ENCODE assay signal across 9 mouse cellular contexts in the genomic region with DNA sequence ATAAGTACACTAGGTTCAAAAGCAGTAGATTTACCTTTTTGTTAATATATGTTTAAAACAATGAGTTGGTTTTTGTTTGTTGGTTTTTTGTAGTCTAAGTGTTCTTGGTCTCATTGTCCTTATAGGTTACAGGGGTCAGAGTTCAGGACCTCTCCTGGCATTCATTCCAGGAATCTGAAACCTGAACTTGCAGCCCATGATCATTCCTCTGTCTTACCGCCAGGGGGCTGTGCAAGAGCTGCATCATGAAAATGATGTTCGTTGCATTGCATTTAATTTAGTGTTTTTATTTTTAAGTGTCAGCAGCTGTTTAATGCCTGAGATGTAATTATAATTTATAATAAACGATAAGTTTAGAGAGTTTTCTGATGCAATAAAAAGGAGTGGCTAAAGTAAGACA. TPM values are rescaled to one million over a fixed set of nuclear protein-coding genes. Genes with fewer than 3 reads are reported as not detected.
DNase-seq lines count a peak whose midpoint lies in the region; ATAC-seq and TF ChIP-seq lines count a peak whose summit lies in the region.
"Had no signal": no experiment of that assay in that cellular context is flagged by ENCODE, and none has a peak within 500 bp of the region (broad histone marks: within the 10 kb centered on the region; RNA-seq: fewer than 3 reads in every experiment).

No protein-coding gene starts in this region.

- DNase-seq in kidney, adult 8-10 months = peak; percentile 2 to 10
- no peak for DNase-seq in G1E (ENCODE audit: low spot score)
- peak; percentile 34 for DNase-seq in brain, embryonic 14.5 days (ENCODE audit: low read depth)
- peak; percentile 8 for DNase-seq in lung, postnatal 14 days
- no peak for DNase-seq in right cerebral cortex, postnatal 36 days (ENCODE audit: low spot score in 2 of 2)
- no peak for DNase-seq in frontal cortex, postnatal 25 days (ENCODE audit: low spot score in 2 of 2)
- DNase-seq: liver, embryonic 13.5 days had no signal

- no peak overlapping the region for H3K4me2 ChIP-seq in kidney, embryonic 14.5 days (replicated peaks; ENCODE audit: low read depth, low read length)
- H3K4me2 ChIP-seq: liver, embryonic 13.5 days had no signal

- H3K4me1 ChIP-seq in kidney, embryonic 14.5 days (ENCODE audit: control insufficient read depth, insufficient read depth, low read length) = no peaks in the 10 kb centered on the region
- H3K4me1 ChIP-seq in G1E (ENCODE audit: insufficient read depth, low read depth, low read length) = no peaks in the 10 kb centered on the region
- H3K4me1 ChIP-seq: liver, embryonic 13.5 days had no signal

- no peaks in the 10 kb centered on the region for H3K9me3 ChIP-seq in kidney, embryonic 14.5 days (ENCODE audit: control insufficient read depth, low read length)
- H3K9me3 ChIP-seq in G1E (replicated peaks) = no peaks in the 10 kb centered on the region
- H3K9me3 ChIP-seq: liver, embryonic 13.5 days had no signal

- H3K36me3 ChIP-seq in kidney, embryonic 14.5 days (ENCODE audit: control insufficient read depth, insufficient read depth, low read length) = no peaks in the 10 kb centered on the region
- H3K36me3 ChIP-seq in G1E (replicated peaks) = no peaks in the 10 kb centered on the region
- H3K36me3 ChIP-seq: liver, embryonic 13.5 days had no signal

- H3K4me3 ChIP-seq in kidney, embryonic 14.5 days (ENCODE audit: low read length) = no peak overlapping the region
- no peak overlapping the region for H3K4me3 ChIP-seq in G1E (ENCODE audit: low read depth, low read length)
- H3K4me3 ChIP-seq: erythroblast, embryonic 14.5 days; liver, embryonic 13.5 days had no signal

- 41% methylated on average over 3 of the region's 3 CpGs for WGBS in kidney, embryonic 14.5 days

- no peak for ATAC-seq in kidney, embryonic 14.5 days (ENCODE audit: low FRiP score, low TSS enrichment)
- ATAC-seq in G1E (ENCODE audit: extremely low read depth, insufficient number of reproducible peaks, low FRiP score, poor library complexity, severe bottlenecking) = no peak

- no peaks in the 10 kb centered on the region for H3K27me3 ChIP-seq in kidney, embryonic 14.5 days (ENCODE audit: control insufficient read depth, insufficient read depth, low read length)
- no peaks in the 10 kb centered on the region for H3K27me3 ChIP-seq in G1E (ENCODE audit: insufficient read depth, low read length)
- H3K27me3 ChIP-seq: liver, embryonic 13.5 days had no signal

- peak; percentile 62 for TF ChIP-seq CTCF in G1E (IDR thresholded peaks at IDR 0.05; ENCODE audit: low read depth, low read length)
- peak; percentile 72; the same call in 1 of the 2 replicates for TF ChIP-seq CTCF in brain, embryonic 14.5 days (IDR thresholded peaks at IDR 0.05; ENCODE audit: borderline replicate concordance, extremely low read depth, insufficient read depth, insufficient read length)

- H3K9ac ChIP-seq in kidney, embryonic 14.5 days (ENCODE audit: low read depth, low read length) = no peak overlapping the region
- H3K9ac ChIP-seq: liver, embryonic 13.5 days had no signal

- TF ChIP-seq POLR2A in brain, embryonic 14.5 days (IDR thresholded peaks at IDR 0.05; ENCODE audit: borderline replicate concordance, extremely low read depth, insufficient read depth, insufficient read length, poor library complexity, severe bottlenecking) = no peak

- no peak overlapping the region for H3K27ac ChIP-seq in kidney, embryonic 14.5 days (ENCODE audit: low read depth, low read length)
- H3K27ac ChIP-seq: liver, embryonic 13.5 days had no signal

RNA-seq across cellular contexts. Expression of a gene that starts 40.1 kb away (rescaled TPM):
- 0.66 and 0.89 TPM in 2 replicates for polyA plus RNA-seq in kidney, embryonic 14.5 days (2014; fragmentation: Nextera tagmentation; extraction: Ambion mirVana)
- not detected in 2 replicates for total RNA-seq in G1E (2014; fragmentation: Nextera tagmentation)
- 0.12 and 0.16 TPM in 2 replicates for total RNA-seq in G1E (2017)
- not detected in 2 replicates for polyA plus RNA-seq in G1E (2012)
- 47.5 and 51.2 TPM in 2 replicates for polyA plus RNA-seq in brain, embryonic 14.5 days (2012; rRNA removed)
- polyA plus RNA-seq: erythroblast, embryonic 14.5 days had no signal

RNA-seq across cellular contexts. Expression of a gene that starts 52.3 kb away (rescaled TPM):
- polyA plus RNA-seq in kidney, embryonic 14.5 days (2014; fragmentation: Nextera tagmentation; extraction: Ambion mirVana) = not detected in 2 replicates
- total RNA-seq in G1E (2014; fragmentation: Nextera tagmentation) = not detected in 2 replicates
- total RNA-seq in G1E (2017) = not detected in 2 replicates
- not detected in 2 replicates for polyA plus RNA-seq in G1E (2012)
- polyA plus RNA-seq in brain, embryonic 14.5 days (2012; rRNA removed) = not detected in 2 replicates
- polyA plus RNA-seq: erythroblast, embryonic 14.5 days; liver, embryonic 13.5 days had no signal

Comparison
In these comparisons a context has a peak if more than half of its experiments do, and no peak if none do; other contexts are left out.
1. DNase-seq: peak in kidney, adult 8-10 months (2 of 2), brain, embryonic 14.5 days (single experiment) and lung, postnatal 14 days (single experiment); none in G1E (single experiment), right cerebral cortex, postnatal 36 days (0 of 2) and frontal cortex, postnatal 25 days (0 of 2).
2. RNA of a gene that starts 40.1 kb away (polyA plus RNA-seq): 47.5 to 51.2 TPM in brain, embryonic 14.5 days; 0.66 to 0.89 TPM in kidney, embryonic 14.5 days and not detected in G1E; every median in the first group is over 10 times any median in the second.